Comparison of ENCODE assay signal across 12 mouse cellular contexts in the genomic region with DNA sequence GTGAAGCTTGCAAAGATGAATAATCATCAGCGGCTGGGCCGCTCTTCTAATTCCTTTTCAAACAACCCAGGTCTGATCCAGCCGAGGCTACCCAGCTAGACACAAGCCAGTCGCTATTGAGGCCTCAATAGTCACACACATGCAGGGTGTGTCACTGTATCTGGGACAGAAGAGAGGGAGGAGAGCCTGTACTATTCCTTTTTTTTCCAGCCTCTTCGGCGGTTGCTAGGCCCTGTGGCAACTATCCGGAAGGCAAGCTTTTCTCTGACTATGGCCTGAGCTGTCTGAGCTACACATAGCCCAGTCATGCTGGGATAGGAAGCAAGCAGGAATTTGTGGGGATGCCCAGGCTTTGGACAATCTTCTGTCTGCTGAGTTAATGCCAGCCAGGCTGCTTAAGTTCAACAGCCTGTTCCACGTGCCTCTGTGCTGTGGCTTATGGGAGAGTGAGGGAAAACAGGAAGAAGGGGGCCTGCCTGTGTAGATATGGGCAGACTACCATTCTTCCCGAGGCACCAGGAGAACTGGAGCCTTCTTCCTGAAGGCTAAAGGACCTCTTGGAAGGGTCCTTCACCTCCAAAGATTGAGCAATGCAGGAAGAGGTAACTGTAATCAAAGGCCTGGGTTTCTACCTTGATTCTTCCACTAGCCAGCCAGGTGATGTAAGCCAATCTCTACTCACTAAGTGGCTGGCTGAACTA.
DNase-seq lines count a peak whose midpoint lies in the region.
"Had no signal": no experiment of that assay in that cellular context is flagged by ENCODE, and none has a peak within 500 bp of the region (broad histone marks: within the 10 kb centered on the region; RNA-seq: fewer than 3 reads in every experiment).

No protein-coding gene starts in this region.

- intact Hi-C loops in heart, postnatal 36 days (cut with DNase I): no loop called here

- peak; percentile 86 for DNase-seq in heart, adult 11 months
- DNase-seq in heart, postnatal 36 days: no peak
- peak; percentile 36 for DNase-seq in R1 (ENCODE audit: low read depth, low spot score)
- peak; percentile 14 for DNase-seq in hindbrain, embryonic 10.5 days (ENCODE audit: low spot score)
- DNase-seq in lung, postnatal 36 days: peak; percentile 84
- no peak for DNase-seq in kidney, postnatal 10 days
- no peak for DNase-seq in adrenal gland, adult 8-10 months
- no peak for DNase-seq in right cerebral cortex, postnatal 36 days (ENCODE audit: low spot score in 2 of 2)
- DNase-seq: gastrocnemius, adult 2 months; liver; thymus, adult 2 months had no signal

- no peaks in the 10 kb centered on the region for H3K27me3 ChIP-seq in hindbrain, embryonic 10.5 days (ENCODE audit: insufficient read depth, poor library complexity, severe bottlenecking)
- H3K27me3 ChIP-seq: embryonic facial prominence, embryonic 12.5 days had no signal

- WGBS in hindbrain, embryonic 10.5 days: 38% methylated on average over 9 of the region's 9 CpGs

- peaks cover 14% of the 10 kb centered on the region for H3K4me1 ChIP-seq in hindbrain, embryonic 10.5 days (replicated peaks)

- no peaks in the 10 kb centered on the region for H3K9me3 ChIP-seq in hindbrain, embryonic 10.5 days
- H3K9me3 ChIP-seq: embryonic facial prominence, embryonic 12.5 days had no signal

- no peaks in the 10 kb centered on the region for H3K36me3 ChIP-seq in hindbrain, embryonic 10.5 days
- H3K36me3 ChIP-seq: embryonic facial prominence, embryonic 12.5 days had no signal

- H3K4me3 ChIP-seq in hindbrain, embryonic 10.5 days: no peak overlapping the region
- H3K4me3 ChIP-seq: embryonic facial prominence, embryonic 12.5 days; gastrocnemius, adult 2 months had no signal

- peak overlapping the region; percentile 79 for H3K27ac ChIP-seq in hindbrain, embryonic 10.5 days
- H3K27ac ChIP-seq: embryonic facial prominence, embryonic 12.5 days; gastrocnemius, adult 2 months had no signal

Comparison
In these comparisons a context has a peak if more than half of its experiments do, and no peak if none do; other contexts are left out.
1. DNase-seq: peak in heart, adult 11 months (single experiment), R1 (single experiment), hindbrain, embryonic 10.5 days (single experiment) and lung, postnatal 36 days (single experiment); none in heart, postnatal 36 days (0 of 2), kidney, postnatal 10 days (single experiment), adrenal gland, adult 8-10 months (single experiment) and right cerebral cortex, postnatal 36 days (0 of 2).